Mouse (Mus musculus): ENCODE results near the gene Yy1. TPM values are rescaled to one million over a fixed set of nuclear protein-coding genes. Genes with fewer than 3 reads are reported as not detected.

Gene Yy1
- polyA plus RNA-seq, 1 experiment from 2014 or later: 17.6 TPM

DNA sequence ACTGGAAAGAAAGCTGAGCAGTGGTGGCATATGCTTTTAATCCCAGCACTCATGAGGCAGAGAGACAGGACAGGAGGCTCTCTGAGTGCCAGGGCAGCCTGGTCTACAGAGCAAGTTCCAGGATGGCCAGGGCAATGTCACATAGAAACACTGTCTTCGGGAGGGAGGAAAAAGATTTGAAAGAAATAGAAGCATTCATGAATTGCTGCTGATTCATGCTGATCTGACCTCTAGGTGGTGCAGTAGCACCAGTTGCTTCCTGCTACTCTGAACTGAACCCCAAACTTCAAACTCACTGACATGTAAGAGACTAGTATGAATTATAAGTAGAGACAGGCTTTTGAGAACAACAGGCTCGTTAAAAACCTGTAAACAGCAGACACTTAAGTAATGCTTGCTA, 18.4 kb downstream of the Yy1 start:
- ATAC-seq (ENCODE audit: insufficient read depth, low FRiP score, low TSS enrichment) (no peak), DNase-seq (ENCODE audit: low spot score) (no peak)
- no peak overlapping the region for H3K4me2 ChIP-seq (ENCODE audit: low read depth)
- no peaks in the 10 kb centered on the region for H3K9me3 ChIP-seq (ENCODE audit: control insufficient read depth, low read length)
- H3K9ac ChIP-seq (ENCODE audit: low read length): no peak overlapping the region
- 62% methylated on average over 2 of the region's 2 CpGs for WGBS
- no peak overlapping the region for H3K27ac ChIP-seq (ENCODE audit: low read depth, low read length)
- H3K4me3 ChIP-seq (ENCODE audit: low read depth, low read length): no peak overlapping the region
- H3K36me3 ChIP-seq (ENCODE audit: control insufficient read depth, insufficient read depth, low read length): no peaks in the 10 kb centered on the region
- no peaks in the 10 kb centered on the region for H3K4me1 ChIP-seq (ENCODE audit: control insufficient read depth, insufficient read depth, low read length)
- H3K27me3 ChIP-seq (ENCODE audit: control insufficient read depth, insufficient read depth, low read length): no peaks in the 10 kb centered on the region

DNA sequence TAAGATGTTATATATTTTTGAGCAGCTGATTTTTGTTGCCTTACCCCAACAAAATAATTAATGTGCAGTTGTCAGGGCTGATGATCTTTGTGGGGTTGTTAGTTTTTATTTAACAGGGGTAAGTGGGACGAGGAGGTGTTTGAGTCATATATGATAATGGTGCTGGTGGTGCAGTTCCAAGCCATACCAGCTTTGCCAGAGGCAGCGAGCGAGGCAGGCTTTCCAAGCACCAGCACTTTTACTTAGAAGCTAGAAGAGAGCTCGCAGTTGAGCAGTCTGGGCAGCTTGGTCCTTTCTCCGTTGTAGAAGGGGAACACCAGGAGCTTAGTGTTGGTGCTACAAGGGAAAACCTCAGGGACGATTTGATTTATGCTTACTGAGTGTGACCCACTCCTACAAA, 19.7 kb downstream of the Yy1 start:
- Histone ChIP-seq H3K4me1 (ENCODE audit: control insufficient read depth, insufficient read depth, low read length) (no peaks in the 10 kb centered on the region), H3K4me3 (ENCODE audit: low read depth, low read length) (no peak overlapping the region), H3K9me3 (ENCODE audit: control insufficient read depth, low read length) (no peaks in the 10 kb centered on the region), H3K27ac (ENCODE audit: low read depth, low read length) (no peak overlapping the region), H3K27me3 (ENCODE audit: control insufficient read depth, insufficient read depth, low read length) (no peaks in the 10 kb centered on the region), H3K9ac (ENCODE audit: low read length) (no peak overlapping the region), H3K4me2 (ENCODE audit: low read depth) (no peak overlapping the region), H3K36me3 (ENCODE audit: control insufficient read depth, insufficient read depth, low read length) (no peaks in the 10 kb centered on the region)
- ATAC-seq (ENCODE audit: insufficient read depth, low FRiP score, low TSS enrichment): no peak
- DNase-seq (ENCODE audit: low spot score): no peak
- WGBS: 87% methylated on average over 6 of the region's 6 CpGs

DNA sequence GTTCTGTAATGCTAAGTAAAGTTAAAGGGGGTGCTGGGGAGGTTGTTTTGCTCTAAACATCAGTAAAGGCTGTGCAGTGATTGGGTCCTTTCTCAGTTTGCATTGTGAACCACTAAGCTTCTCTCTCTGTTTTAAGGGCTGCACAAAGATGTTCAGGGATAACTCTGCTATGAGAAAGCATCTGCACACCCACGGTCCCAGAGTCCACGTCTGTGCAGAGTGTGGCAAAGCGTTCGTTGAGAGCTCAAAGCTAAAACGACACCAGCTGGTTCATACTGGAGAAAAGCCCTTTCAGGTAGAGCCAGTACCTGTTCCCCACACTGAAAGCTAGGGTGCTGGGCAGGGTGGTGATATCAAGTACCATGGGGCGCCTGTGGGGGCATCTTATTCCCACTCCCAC, 21.7 kb downstream of the Yy1 start:
- Histone ChIP-seq H3K4me3 (ENCODE audit: low read depth, low read length) (no peak overlapping the region), H3K27ac (ENCODE audit: low read depth, low read length) (no peak overlapping the region), H3K9ac (ENCODE audit: low read length) (no peak overlapping the region), H3K27me3 (ENCODE audit: control insufficient read depth, insufficient read depth, low read length) (no peaks in the 10 kb centered on the region), H3K4me1 (ENCODE audit: control insufficient read depth, insufficient read depth, low read length) (no peaks in the 10 kb centered on the region), H3K4me2 (ENCODE audit: low read depth) (no peak overlapping the region), H3K9me3 (ENCODE audit: control insufficient read depth, low read length) (no peaks in the 10 kb centered on the region), H3K36me3 (ENCODE audit: control insufficient read depth, insufficient read depth, low read length) (0 out of 2 replicates have a peak, but pooled peaks cover 2% of the 10 kb centered on the region)
- 97% methylated on average over 6 of the region's 6 CpGs for WGBS
- ATAC-seq (ENCODE audit: insufficient read depth, low FRiP score, low TSS enrichment) (no peak), DNase-seq (ENCODE audit: low spot score) (no peak)

DNA sequence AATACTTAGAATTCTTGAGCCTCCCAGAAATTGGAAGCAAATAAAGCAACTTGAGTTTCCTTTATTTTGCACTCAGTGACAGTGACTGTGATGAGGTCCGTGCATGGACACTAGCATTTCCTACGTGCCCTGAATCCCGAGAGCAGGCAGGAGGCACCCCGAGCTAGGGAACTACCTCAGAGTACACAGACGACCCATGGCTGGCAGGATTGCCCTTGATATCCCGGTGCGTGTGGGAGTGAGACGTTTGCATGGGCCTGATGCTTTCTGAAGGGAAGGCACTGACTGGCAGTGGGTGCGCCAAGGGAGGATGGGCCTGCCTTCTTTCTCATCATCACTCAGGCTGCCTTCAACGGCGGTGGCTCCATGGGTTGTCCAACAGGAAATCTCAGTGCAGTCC, 23.8 kb downstream of the Yy1 start:
- DNase-seq (ENCODE audit: low spot score): no peak
- WGBS: 86% methylated on average over 11 of the region's 11 CpGs

DNA sequence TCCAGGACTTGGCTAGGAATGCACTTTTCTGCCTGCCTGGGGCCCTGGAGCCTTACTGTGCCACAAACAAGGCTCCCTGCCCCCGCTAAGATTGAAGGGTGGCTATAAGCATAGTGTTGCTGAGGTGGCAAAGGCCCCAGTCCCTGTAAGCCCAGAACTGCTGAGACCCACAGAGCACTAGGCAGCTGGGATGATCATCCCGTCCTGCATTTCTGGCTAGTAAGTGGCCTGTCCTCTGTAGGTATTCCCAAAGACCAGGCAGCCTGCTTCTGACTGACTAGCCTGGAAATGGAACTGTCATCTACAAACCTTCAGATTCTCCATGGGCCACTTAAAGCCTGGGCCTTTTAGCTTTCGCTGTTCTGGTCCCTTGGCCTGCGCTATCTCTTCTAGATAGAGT, 27.7 kb downstream of the Yy1 start:
- no peaks in the 10 kb centered on the region for H3K27me3 ChIP-seq (ENCODE audit: control insufficient read depth, insufficient read depth, low read length)
- DNase-seq (ENCODE audit: low spot score) (no peak), ATAC-seq (ENCODE audit: insufficient read depth, low FRiP score, low TSS enrichment) (no peak)
- no peak overlapping the region for H3K4me2 ChIP-seq (ENCODE audit: low read depth)
- 94% methylated on average over 4 of the region's 4 CpGs for WGBS
- no peaks in the 10 kb centered on the region for H3K9me3 ChIP-seq (ENCODE audit: control insufficient read depth, low read length)
- no peaks in the 10 kb centered on the region for H3K4me1 ChIP-seq (ENCODE audit: control insufficient read depth, insufficient read depth, low read length)
- H3K27ac ChIP-seq (ENCODE audit: low read depth, low read length): no peak overlapping the region
- no peak overlapping the region for H3K9ac ChIP-seq (ENCODE audit: low read length)
- no peak overlapping the region for H3K4me3 ChIP-seq (ENCODE audit: low read depth, low read length)
- 0 out of 2 replicates have a peak, but pooled peaks cover 2% of the 10 kb centered on the region for H3K36me3 ChIP-seq (ENCODE audit: control insufficient read depth, insufficient read depth, low read length)

More for the DNA sequence above, 23.8 kb downstream of the Yy1 start:
- ATAC-seq (ENCODE audit: insufficient read depth, low FRiP score, low TSS enrichment): no peak
- H3K4me3 ChIP-seq (ENCODE audit: low read depth, low read length): no peak overlapping the region
- H3K27me3 ChIP-seq (ENCODE audit: control insufficient read depth, insufficient read depth, low read length): no peaks in the 10 kb centered on the region
- H3K36me3 ChIP-seq (ENCODE audit: control insufficient read depth, insufficient read depth, low read length): 0 out of 2 replicates have a peak, but pooled peaks cover 2% of the 10 kb centered on the region
- no peak overlapping the region for H3K27ac ChIP-seq (ENCODE audit: low read depth, low read length)
- H3K4me2 ChIP-seq (ENCODE audit: low read depth): no peak overlapping the region
- H3K9me3 ChIP-seq (ENCODE audit: control insufficient read depth, low read length): no peaks in the 10 kb centered on the region
- no peak overlapping the region for H3K9ac ChIP-seq (ENCODE audit: low read length)
- H3K4me1 ChIP-seq (ENCODE audit: control insufficient read depth, insufficient read depth, low read length): no peaks in the 10 kb centered on the region

DNA sequence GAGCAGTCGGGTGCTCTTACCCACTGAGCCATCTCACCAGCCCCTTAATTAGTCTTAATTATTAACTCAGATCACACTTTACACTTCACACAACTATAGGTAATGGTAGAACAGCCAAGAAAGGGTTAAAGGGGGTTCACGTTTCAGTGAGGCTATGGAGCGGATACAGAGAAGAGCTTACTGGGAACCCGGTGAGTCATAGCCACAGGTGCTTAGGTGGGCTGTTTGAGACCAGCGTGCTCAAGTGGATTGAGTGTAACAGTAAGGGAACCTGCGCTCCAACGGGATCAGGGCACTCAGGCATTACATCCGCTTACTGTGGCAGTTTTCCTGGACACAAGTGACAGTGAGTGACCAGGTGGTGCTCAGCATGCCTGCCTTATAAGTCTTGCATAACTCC, 30.3 kb downstream of the Yy1 start:
- H3K9ac ChIP-seq (ENCODE audit: low read length): no peak overlapping the region
- no peaks in the 10 kb centered on the region for H3K9me3 ChIP-seq (ENCODE audit: control insufficient read depth, low read length)
- no peak for DNase-seq (ENCODE audit: low spot score)
- H3K27me3 ChIP-seq (ENCODE audit: control insufficient read depth, insufficient read depth, low read length): no peaks in the 10 kb centered on the region
- H3K36me3 ChIP-seq (ENCODE audit: control insufficient read depth, insufficient read depth, low read length): peaks cover 2% of the 10 kb centered on the region; the same call in 1 of the 2 replicates
- H3K4me3 ChIP-seq (ENCODE audit: low read depth, low read length): no peak overlapping the region
- no peaks in the 10 kb centered on the region for H3K4me1 ChIP-seq (ENCODE audit: control insufficient read depth, insufficient read depth, low read length)
- no peak for ATAC-seq (ENCODE audit: insufficient read depth, low FRiP score, low TSS enrichment)
- WGBS: 75% methylated on average over 8 of the region's 8 CpGs
- no peak overlapping the region for H3K27ac ChIP-seq (ENCODE audit: low read depth, low read length)
- no peak overlapping the region for H3K4me2 ChIP-seq (ENCODE audit: low read depth)

DNA sequence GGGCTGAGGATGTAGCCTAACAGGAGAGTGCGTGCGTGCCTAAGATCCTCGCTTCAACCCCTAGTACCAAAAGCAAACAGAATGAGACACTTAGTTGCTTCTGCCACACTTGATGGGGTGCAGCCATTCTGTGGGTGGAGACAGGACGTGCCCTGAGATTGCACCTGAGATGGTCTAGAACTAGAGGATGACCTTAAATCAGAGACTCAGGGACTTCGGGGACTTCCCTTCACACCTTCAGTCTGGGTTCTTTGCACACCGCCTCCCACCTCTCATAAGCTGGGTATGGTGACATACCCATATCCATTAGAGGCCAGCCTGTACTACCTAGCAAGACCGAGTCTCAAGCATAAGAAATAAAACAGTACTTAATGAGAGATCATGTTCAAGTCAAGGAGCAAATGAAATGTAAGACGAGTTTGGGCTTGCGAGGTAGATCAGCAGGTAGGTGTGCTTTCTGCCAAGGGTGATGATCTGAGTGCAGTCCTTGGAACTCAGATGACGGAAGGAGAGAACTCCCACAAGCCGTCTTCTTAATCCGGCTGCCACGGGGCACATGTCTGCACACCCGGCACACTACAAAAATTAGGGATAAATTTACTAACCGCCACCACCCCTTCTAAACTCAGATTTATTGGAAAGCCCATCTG, 31.6 kb downstream of the Yy1 start:
- no peak for DNase-seq (ENCODE audit: low spot score)
- ATAC-seq (ENCODE audit: insufficient read depth, low FRiP score, low TSS enrichment): no peak
- 92% methylated on average over 15 of the region's 15 CpGs for WGBS
- Histone ChIP-seq H3K4me3 (ENCODE audit: low read depth, low read length) (no peak overlapping the region), H3K27me3 (ENCODE audit: control insufficient read depth, insufficient read depth, low read length) (no peaks in the 10 kb centered on the region), H3K4me2 (ENCODE audit: low read depth) (no peak overlapping the region), H3K27ac (ENCODE audit: low read depth, low read length) (no peak overlapping the region), H3K4me1 (ENCODE audit: control insufficient read depth, insufficient read depth, low read length) (no peaks in the 10 kb centered on the region), H3K9me3 (ENCODE audit: control insufficient read depth, low read length) (no peaks in the 10 kb centered on the region), H3K36me3 (ENCODE audit: control insufficient read depth, insufficient read depth, low read length) (no peaks in the 10 kb centered on the region; the same call in 1 of the 2 replicates), H3K9ac (ENCODE audit: low read length) (no peak overlapping the region)

DNA sequence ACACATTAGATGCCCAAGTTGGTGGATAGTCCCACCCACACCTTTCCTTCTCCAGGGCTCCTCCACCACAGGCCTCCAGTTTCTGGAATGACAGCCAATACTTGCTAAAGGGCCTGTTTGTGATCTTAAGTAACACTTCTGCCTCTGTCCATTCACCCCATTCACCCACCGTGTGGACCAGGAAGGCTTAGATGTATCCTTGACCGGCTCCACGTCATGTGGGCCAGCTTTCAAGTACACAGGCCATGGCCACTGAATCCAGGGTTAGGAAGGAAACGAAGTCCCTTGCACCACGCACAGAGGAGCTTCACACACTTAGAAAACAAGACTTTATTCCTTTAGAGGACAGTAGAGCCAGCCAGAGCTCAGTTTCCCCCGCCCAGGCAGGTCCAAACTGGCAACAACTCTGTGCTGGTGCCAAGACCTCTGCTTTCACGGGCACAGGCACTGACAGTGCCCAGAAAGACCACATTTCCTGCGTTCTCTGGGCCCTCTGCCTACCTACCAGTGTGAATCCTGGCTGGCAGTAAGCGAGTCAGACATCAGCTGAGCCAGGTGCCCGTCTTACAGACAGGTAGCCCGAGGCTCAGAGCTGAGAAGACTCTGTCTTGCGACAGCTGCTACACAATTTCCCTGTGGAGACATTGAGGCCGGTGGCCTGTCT, 32.9 kb downstream of the Yy1 start:
- 91% methylated on average over 13 of the region's 13 CpGs for WGBS
- Histone ChIP-seq H3K36me3 (ENCODE audit: control insufficient read depth, insufficient read depth, low read length) (no peaks in the 10 kb centered on the region; the same call in 1 of the 2 replicates), H3K4me1 (ENCODE audit: control insufficient read depth, insufficient read depth, low read length) (no peaks in the 10 kb centered on the region), H3K9ac (ENCODE audit: low read length) (no peak overlapping the region), H3K9me3 (ENCODE audit: control insufficient read depth, low read length) (no peaks in the 10 kb centered on the region), H3K27ac (ENCODE audit: low read depth, low read length) (no peak overlapping the region), H3K4me2 (ENCODE audit: low read depth) (no peak overlapping the region), H3K27me3 (ENCODE audit: control insufficient read depth, insufficient read depth, low read length) (no peaks in the 10 kb centered on the region), H3K4me3 (ENCODE audit: low read depth, low read length) (no peak overlapping the region)
- ATAC-seq (ENCODE audit: insufficient read depth, low FRiP score, low TSS enrichment) (no peak), DNase-seq (ENCODE audit: low spot score) (no peak)
